Mouse (Mus musculus): ENCODE results near the gene Gm10912. TPM values are rescaled to one million over a fixed set of nuclear protein-coding genes. Genes with fewer than 3 reads are reported as not detected.
"Not testable (repeated sequence)": the region's sequence is repeated elsewhere in the genome, so short reads cannot be mapped to it uniquely, and the experiment has no call there.

Gene Gm10912
- polyA plus RNA-seq, 1 experiment from 2014 or later = not detected

- not testable (repeated sequence) for H3K4me3 ChIP-seq (replicated peaks; ENCODE audit: low read length); H3K9ac ChIP-seq (ENCODE audit: low read length); H3K27me3 ChIP-seq (ENCODE audit: control insufficient read depth, insufficient read depth, low read length); ATAC-seq (ENCODE audit: insufficient read depth, low FRiP score); H3K36me3 ChIP-seq (ENCODE audit: control insufficient read depth, insufficient read depth, low read length); H3K4me2 ChIP-seq (ENCODE audit: low read depth, low read length); H3K27ac ChIP-seq (ENCODE audit: low read length); H3K9me3 ChIP-seq (replicated peaks; ENCODE audit: control insufficient read depth, low read length); H3K4me1 ChIP-seq (ENCODE audit: control insufficient read depth, insufficient read depth, low read length)
Observed at GRCm38 (mm10) chr2:104084027-104084426, 18.4 kb downstream of the Gm10912 start.

DNA sequence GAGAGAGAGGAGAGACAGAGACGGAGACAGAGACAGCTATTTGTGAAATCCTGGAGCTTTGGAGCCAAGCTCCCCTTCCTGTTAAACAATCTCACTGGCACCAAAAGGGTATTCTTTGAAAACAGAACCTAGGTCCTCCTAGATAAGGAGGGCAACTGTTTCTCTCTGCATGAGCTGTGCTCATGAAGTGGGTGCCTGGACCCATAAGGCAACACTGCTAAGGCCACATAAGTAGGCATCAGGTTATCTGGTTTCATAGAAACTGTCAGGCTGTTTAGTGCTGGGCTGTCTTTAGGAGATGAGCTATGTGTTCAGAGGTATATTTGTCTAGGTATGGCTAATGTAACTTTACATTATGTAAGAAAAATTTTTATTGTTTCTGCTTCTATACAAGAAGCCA, 21.9 kb downstream of the Gm10912 start:
- not testable (repeated sequence) for H3K27ac ChIP-seq (ENCODE audit: low read length); ATAC-seq (ENCODE audit: insufficient read depth, low FRiP score); H3K9ac ChIP-seq (ENCODE audit: low read length); H3K9me3 ChIP-seq (replicated peaks; ENCODE audit: control insufficient read depth, low read length); H3K27me3 ChIP-seq (ENCODE audit: control insufficient read depth, insufficient read depth, low read length); H3K4me1 ChIP-seq (ENCODE audit: control insufficient read depth, insufficient read depth, low read length); H3K36me3 ChIP-seq (ENCODE audit: control insufficient read depth, insufficient read depth, low read length); H3K4me2 ChIP-seq (ENCODE audit: low read depth, low read length); H3K4me3 ChIP-seq (replicated peaks; ENCODE audit: low read length)
- WGBS = 92% methylated on average over 1 of the region's 1 CpGs

GRCm38 (mm10) chr2:104093305-104093704, 27.7 kb downstream of the Gm10912 start:
- Histone ChIP-seq H3K36me3 (ENCODE audit: control insufficient read depth, insufficient read depth, low read length) (no peaks in the 10 kb centered on the region), H3K9ac (ENCODE audit: low read length) (no peak overlapping the region), H3K27me3 (ENCODE audit: control insufficient read depth, insufficient read depth, low read length) (no peaks in the 10 kb centered on the region), H3K4me1 (ENCODE audit: control insufficient read depth, insufficient read depth, low read length) (peaks cover 6% of the 10 kb centered on the region; the same call in 1 of the 2 replicates), H3K4me3 (replicated peaks; ENCODE audit: low read length) (no peak overlapping the region), H3K27ac (ENCODE audit: low read length) (no peak overlapping the region), H3K4me2 (ENCODE audit: low read depth, low read length) (no peak overlapping the region), H3K9me3 (replicated peaks; ENCODE audit: control insufficient read depth, low read length) (no peaks in the 10 kb centered on the region)
- no peak for ATAC-seq (ENCODE audit: insufficient read depth, low FRiP score)
- WGBS = 71% methylated on average over 2 of the region's 2 CpGs

GRCm38 (mm10) chr2:104095741-104096213, 30.2 kb downstream of the Gm10912 start, which contains the start of gene Cd59a:
TSS of gene Cd59a (plus strand) at chr2:104095801.
- 2% methylated on average over 15 of the region's 15 CpGs for WGBS
- Histone ChIP-seq H3K27me3 (ENCODE audit: control insufficient read depth, insufficient read depth, low read length) (no peaks in the 10 kb centered on the region), H3K4me2 (ENCODE audit: low read depth, low read length) (peak within 1 kb of the TSS; percentile 63)

DNA sequence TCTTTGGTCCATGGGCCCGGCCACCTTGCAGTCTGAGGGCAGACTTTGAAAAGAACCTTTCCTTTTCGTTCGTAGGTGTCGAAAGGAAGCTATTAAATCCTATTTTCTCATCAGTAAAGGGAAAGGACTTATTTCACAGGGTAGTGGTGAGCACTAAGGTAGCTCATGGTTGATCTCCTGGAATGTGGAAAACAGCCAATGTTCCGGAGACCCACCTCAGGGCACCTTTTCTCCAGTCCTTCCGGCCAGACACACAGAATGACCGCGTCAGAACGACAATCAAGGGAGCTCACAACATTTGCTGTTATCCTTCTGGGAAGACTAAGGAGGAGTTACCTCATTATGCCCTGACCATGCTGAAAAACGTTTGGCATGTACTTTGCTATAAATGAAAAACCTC, 30.6 kb downstream of the Gm10912 start:
- Histone ChIP-seq H3K4me1 (ENCODE audit: control insufficient read depth, insufficient read depth, low read length) (peaks cover 11% of the 10 kb centered on the region; the same call in 1 of the 2 replicates), H3K27me3 (ENCODE audit: control insufficient read depth, insufficient read depth, low read length) (no peaks in the 10 kb centered on the region), H3K27ac (ENCODE audit: low read length) (peak overlapping the region; percentile 76), H3K36me3 (ENCODE audit: control insufficient read depth, insufficient read depth, low read length) (no peaks in the 10 kb centered on the region), H3K9ac (ENCODE audit: low read length) (peak overlapping the region; percentile 71), H3K4me2 (ENCODE audit: low read depth, low read length) (peak overlapping the region; percentile 63), H3K4me3 (replicated peaks; ENCODE audit: low read length) (peak overlapping the region; percentile 58), H3K9me3 (replicated peaks; ENCODE audit: control insufficient read depth, low read length) (no peaks in the 10 kb centered on the region)
- 40% methylated on average over 10 of the region's 10 CpGs for WGBS
- ATAC-seq (ENCODE audit: insufficient read depth, low FRiP score) = no peak

More at GRCm38 (mm10) chr2:104095741-104096213, 30.2 kb downstream of the Gm10912 start, which contains the start of gene Cd59a:
- Histone ChIP-seq H3K27ac (ENCODE audit: low read length) (peak within 1 kb of the TSS; percentile 76), H3K9me3 (replicated peaks; ENCODE audit: control insufficient read depth, low read length) (no peaks in the 10 kb centered on the region), H3K4me3 (replicated peaks; ENCODE audit: low read length) (peak within 1 kb of the TSS; percentile 58), H3K9ac (ENCODE audit: low read length) (peak within 1 kb of the TSS; percentile 71), H3K4me1 (ENCODE audit: control insufficient read depth, insufficient read depth, low read length) (peaks cover 11% of the 10 kb centered on the region; the same call in 1 of the 2 replicates), H3K36me3 (ENCODE audit: control insufficient read depth, insufficient read depth, low read length) (no peaks in the 10 kb centered on the region)
- ATAC-seq (ENCODE audit: insufficient read depth, low FRiP score) = peak; percentile 92

GRCm38 (mm10) chr2:104096796-104097195, 31.2 kb downstream of the Gm10912 start:
- H3K4me2 ChIP-seq (ENCODE audit: low read depth, low read length) = peak overlapping the region; percentile 63

DNA sequence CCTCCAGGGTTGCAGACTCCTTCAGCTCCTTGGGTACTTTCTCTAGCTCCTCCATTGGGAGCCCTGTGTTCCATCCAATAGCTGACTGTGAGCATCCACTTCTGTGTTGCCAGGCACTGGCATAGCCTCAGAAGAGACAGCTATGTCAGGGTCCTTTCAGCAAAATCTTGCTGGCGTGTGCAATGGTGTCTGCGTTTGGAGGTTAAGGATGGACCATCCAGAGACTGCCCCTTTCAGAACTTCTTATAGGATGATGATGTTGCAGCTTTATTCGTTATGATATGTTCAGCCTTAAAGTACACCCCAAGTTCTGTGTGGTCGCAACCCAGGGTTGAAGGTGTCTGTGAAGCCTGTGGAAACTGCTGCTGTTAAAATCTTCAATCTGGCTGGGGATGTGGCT, 31.8 kb downstream of the Gm10912 start:
- not testable (repeated sequence) for H3K4me2 ChIP-seq (ENCODE audit: low read depth, low read length); H3K27me3 ChIP-seq (ENCODE audit: control insufficient read depth, insufficient read depth, low read length); H3K4me3 ChIP-seq (replicated peaks; ENCODE audit: low read length); H3K9ac ChIP-seq (ENCODE audit: low read length); H3K9me3 ChIP-seq (replicated peaks; ENCODE audit: control insufficient read depth, low read length); ATAC-seq (ENCODE audit: insufficient read depth, low FRiP score); H3K27ac ChIP-seq (ENCODE audit: low read length); H3K36me3 ChIP-seq (ENCODE audit: control insufficient read depth, insufficient read depth, low read length)
- 94% methylated on average over 4 of the region's 4 CpGs for WGBS
- peaks cover 11% of the 10 kb centered on the region; the same call in 1 of the 2 replicates for H3K4me1 ChIP-seq (ENCODE audit: control insufficient read depth, insufficient read depth, low read length)

More at GRCm38 (mm10) chr2:104096796-104097195, 31.2 kb downstream of the Gm10912 start:
- H3K9me3 ChIP-seq (replicated peaks; ENCODE audit: control insufficient read depth, low read length); H3K36me3 ChIP-seq (ENCODE audit: control insufficient read depth, insufficient read depth, low read length); H3K9ac ChIP-seq (ENCODE audit: low read length); H3K4me3 ChIP-seq (replicated peaks; ENCODE audit: low read length); H3K27me3 ChIP-seq (ENCODE audit: control insufficient read depth, insufficient read depth, low read length); H3K27ac ChIP-seq (ENCODE audit: low read length): not testable (repeated sequence)
- H3K4me1 ChIP-seq (ENCODE audit: control insufficient read depth, insufficient read depth, low read length) = peaks cover 11% of the 10 kb centered on the region; the same call in 1 of the 2 replicates
- 0 out of 2 replicates have a peak, but pooled peaks have one; percentile 16 for ATAC-seq (ENCODE audit: insufficient read depth, low FRiP score)
- WGBS = 87% methylated on average over 1 of the region's 1 CpGs

GRCm38 (mm10) chr2:104098529-104099230, 33.1 kb downstream of the Gm10912 start:
- no peaks in the 10 kb centered on the region for H3K27me3 ChIP-seq (ENCODE audit: control insufficient read depth, insufficient read depth, low read length)
- no peaks in the 10 kb centered on the region for H3K36me3 ChIP-seq (ENCODE audit: control insufficient read depth, insufficient read depth, low read length)
- ATAC-seq (ENCODE audit: insufficient read depth, low FRiP score) = peak; percentile 44; the same call in 1 of the 2 replicates
- 24% methylated on average over 3 of the region's 3 CpGs for WGBS
- H3K4me2 ChIP-seq (ENCODE audit: low read depth, low read length) = no peak overlapping the region
- no peaks in the 10 kb centered on the region for H3K9me3 ChIP-seq (replicated peaks; ENCODE audit: control insufficient read depth, low read length)
- H3K4me1 ChIP-seq (ENCODE audit: control insufficient read depth, insufficient read depth, low read length) = peaks cover 11% of the 10 kb centered on the region; the same call in 1 of the 2 replicates
- no peak overlapping the region for H3K4me3 ChIP-seq (replicated peaks; ENCODE audit: low read length)
- H3K27ac ChIP-seq (ENCODE audit: low read length) = no peak overlapping the region
- H3K9ac ChIP-seq (ENCODE audit: low read length) = no peak overlapping the region

GRCm38 (mm10) chr2:104099231-104099585, 33.6 kb downstream of the Gm10912 start:
- ATAC-seq (ENCODE audit: insufficient read depth, low FRiP score) = no peak

More at GRCm38 (mm10) chr2:104099231-104099585, 33.6 kb downstream of the Gm10912 start:
- no peak overlapping the region for H3K9ac ChIP-seq (ENCODE audit: low read length)
- peaks cover 11% of the 10 kb centered on the region; the same call in 1 of the 2 replicates for H3K4me1 ChIP-seq (ENCODE audit: control insufficient read depth, insufficient read depth, low read length)
- 100% methylated on average over 2 of the region's 2 CpGs for WGBS
- no peak overlapping the region for H3K27ac ChIP-seq (ENCODE audit: low read length)
- H3K4me2 ChIP-seq (ENCODE audit: low read depth, low read length) = no peak overlapping the region
- H3K4me3 ChIP-seq (replicated peaks; ENCODE audit: low read length) = no peak overlapping the region
- H3K36me3 ChIP-seq (ENCODE audit: control insufficient read depth, insufficient read depth, low read length) = no peaks in the 10 kb centered on the region
- no peaks in the 10 kb centered on the region for H3K9me3 ChIP-seq (replicated peaks; ENCODE audit: control insufficient read depth, low read length)
- no peaks in the 10 kb centered on the region for H3K27me3 ChIP-seq (ENCODE audit: control insufficient read depth, insufficient read depth, low read length)
